Mouse (Mus musculus) thymus, adult 2 months (tissue): Measurements from ENCODE around the gene Luc7l. TPM values are rescaled to one million over a fixed set of nuclear protein-coding genes. Genes with fewer than 3 reads are reported as not detected.
A peak's percentile ranks its signal among the peaks of the same experiment; 100 is the strongest.

ENCODE experiments used
- DNase-seq: peaks from one replicate; pipeline ENCODE4 v3.0.0; 2021
- H3K27ac ChIP-seq: fragments of 200-500 bp; 2 replicates; pipeline ENCODE4 v1.5.1; 2012; ENCODE audit warnings: low read length, control low read depth; ENCODE audit not compliant: control insufficient read depth, insufficient read depth
- H3K27me3 ChIP-seq: fragments of 200-500 bp; 2 replicates; pipeline ENCODE4 v1.6.1; 2012; ENCODE audit warnings: mild to moderate bottlenecking, low read length, moderate library complexity, mixed read lengths; ENCODE audit not compliant: control insufficient read depth, insufficient read depth
- H3K36me3 ChIP-seq: fragments of 200-500 bp; 2 replicates; pipeline ENCODE4 v1.6.1; 2012; ENCODE audit warnings: mild to moderate bottlenecking, low read length, moderate library complexity; ENCODE audit not compliant: control insufficient read depth, insufficient read depth
- H3K4me1 ChIP-seq: fragments of 200-500 bp; replicated peaks from 2 replicates; pipeline ENCODE4 v1.6.1; 2012; ENCODE audit warnings: low read length; ENCODE audit not compliant: control insufficient read depth, insufficient read depth
- H3K4me3 ChIP-seq: fragments of 200-500 bp; 2 replicates; pipeline ENCODE4 v1.5.1; 2012; ENCODE audit warnings: mild to moderate bottlenecking, low read length, control low read depth, moderate library complexity; ENCODE audit not compliant: control insufficient read depth, insufficient read depth
- CTCF ChIP-seq: fragments of 200-500 bp; IDR thresholded peaks from 2 replicates; pipeline ENCODE4 v1.5.1; 2012; ENCODE audit warnings: mild to moderate bottlenecking, control low read depth, low read length, moderate library complexity, borderline replicate concordance; ENCODE audit not compliant: control insufficient read depth, poor library complexity, insufficient read depth; ENCODE audit errors: extremely low read depth
- POLR2A ChIP-seq: fragments of 200-500 bp; IDR thresholded peaks from 2 replicates; pipeline ENCODE4 v1.6.1; 2012; ENCODE audit warnings: mild to moderate bottlenecking, low read length, control low read depth, moderate library complexity; ENCODE audit not compliant: control insufficient read depth, poor library complexity, insufficient read depth; ENCODE audit errors: extremely low read depth
- WGBS: fragments of 180-500 bp; shearing (Covaris S2); methylation state at CpG from one replicate; pipeline ENCODE4 v1.1.7; 2018; 5-methylcytosine and 5-hydroxymethylcytosine counted together
- polyA plus RNA-seq: library from polyadenylated mRNA; depleted of rRNA; stranded (reverse); fragments of >200 nt; gene quantifications from 2 replicates; pipeline ENCODE4 v1.2.3, GENCODE M21; 2012

The Luc7l gene
- polyA plus RNA-seq, 1 experiment = 36.7 TPM

DNA sequence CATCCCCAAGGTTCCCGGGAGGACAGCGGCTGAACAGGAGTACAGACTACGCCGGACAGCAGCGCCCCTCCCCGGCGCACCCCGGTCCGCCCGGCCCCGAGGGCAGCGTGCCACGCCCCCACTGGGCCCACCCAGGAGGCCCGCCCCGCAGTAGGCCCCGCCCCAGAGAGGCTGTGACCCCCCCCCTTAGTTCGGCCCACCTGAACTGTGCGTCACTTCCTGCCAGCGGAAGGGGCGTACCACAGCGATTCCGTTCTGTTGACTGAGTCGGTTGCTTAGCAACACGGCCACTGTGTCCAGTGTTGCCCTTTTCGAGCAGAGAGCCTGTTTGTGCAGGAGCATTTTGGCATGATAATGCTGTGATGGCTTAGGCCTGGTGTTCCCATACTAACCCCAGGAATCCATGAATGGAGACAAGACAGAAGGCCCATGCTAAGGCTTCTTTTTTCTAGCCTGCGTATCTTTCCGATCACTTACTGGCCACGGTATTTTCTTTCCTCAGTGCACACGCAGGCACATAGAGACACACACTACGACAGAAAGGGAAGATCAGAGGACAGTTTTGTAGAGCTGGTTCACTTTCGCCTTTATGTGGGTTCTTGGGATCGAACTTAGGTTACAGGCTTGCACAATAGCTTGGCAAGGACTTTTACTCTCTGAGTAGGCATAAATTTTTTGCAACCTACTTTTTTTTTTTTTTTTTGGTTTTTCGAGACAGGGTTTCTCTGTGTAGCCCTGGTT lies 8.4 kb upstream of the Luc7l start, which contains the start of gene Fam234a:
Gene Fam234a (minus strand): TSS at position 142 of the 741 bp plus-strand sequence.
- H3K4me1 ChIP-seq = peaks cover 6% of the 10 kb centered on the region
- 5% methylated on average over 30 of the region's 33 CpGs for WGBS
- H3K27ac ChIP-seq = peak within 1 kb of the TSS; percentile 14; the same call in 1 of the 2 replicates
- peak within 1 kb of the TSS; percentile 63 for H3K4me3 ChIP-seq
- TF ChIP-seq POLR2A = 0 out of 2 replicates have a peak, but pooled peaks have one; percentile 2
- 0 out of 2 replicates have a peak, but pooled peaks have one; percentile 8 for TF ChIP-seq CTCF
- DNase-seq = peak; percentile 89
- no peaks in the 10 kb centered on the region for H3K36me3 ChIP-seq
- no peaks in the 10 kb centered on the region for H3K27me3 ChIP-seq

DNA sequence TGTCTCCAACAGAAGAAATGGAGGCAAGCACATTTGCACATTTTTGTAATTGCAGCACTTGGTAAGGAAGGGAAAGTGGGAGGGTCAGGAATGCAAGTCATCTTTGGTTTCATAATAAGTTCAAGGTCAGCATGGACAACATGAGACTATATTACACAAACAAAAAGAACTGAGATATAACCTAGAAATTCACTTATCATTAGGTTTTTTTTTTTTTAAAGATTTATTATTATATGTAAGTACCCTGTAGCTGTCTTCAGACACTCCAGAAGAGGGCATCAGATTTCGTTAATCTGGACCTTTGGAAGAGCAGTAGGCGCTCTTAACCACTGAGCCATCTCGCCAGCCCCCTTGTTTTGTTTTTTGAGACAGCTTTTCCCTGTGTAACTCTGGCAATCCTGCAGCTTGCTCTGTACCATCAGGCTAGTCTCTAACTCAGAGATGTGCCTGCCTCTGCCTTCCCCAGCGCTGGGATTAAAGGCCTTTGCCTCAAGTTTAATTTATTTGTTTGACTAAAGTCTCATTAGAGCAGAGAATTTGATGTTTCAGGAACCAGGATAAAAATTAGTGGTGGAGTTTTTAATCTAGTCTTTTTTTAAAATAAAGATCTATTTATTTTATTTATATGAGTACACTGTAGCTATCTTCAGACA lies 684 bp upstream of the Luc7l start:
- Histone ChIP-seq H3K36me3 (peaks cover 5% of the 10 kb centered on the region; the same call in 1 of the 2 replicates), H3K27ac (no peak overlapping the region), H3K27me3 (no peaks in the 10 kb centered on the region), H3K4me3 (no peak overlapping the region), H3K4me1 (no peaks in the 10 kb centered on the region)
- no peak for DNase-seq
- no peak for TF ChIP-seq CTCF
- no peak for TF ChIP-seq POLR2A
- 51% methylated on average over 4 of the region's 4 CpGs for WGBS

DNA sequence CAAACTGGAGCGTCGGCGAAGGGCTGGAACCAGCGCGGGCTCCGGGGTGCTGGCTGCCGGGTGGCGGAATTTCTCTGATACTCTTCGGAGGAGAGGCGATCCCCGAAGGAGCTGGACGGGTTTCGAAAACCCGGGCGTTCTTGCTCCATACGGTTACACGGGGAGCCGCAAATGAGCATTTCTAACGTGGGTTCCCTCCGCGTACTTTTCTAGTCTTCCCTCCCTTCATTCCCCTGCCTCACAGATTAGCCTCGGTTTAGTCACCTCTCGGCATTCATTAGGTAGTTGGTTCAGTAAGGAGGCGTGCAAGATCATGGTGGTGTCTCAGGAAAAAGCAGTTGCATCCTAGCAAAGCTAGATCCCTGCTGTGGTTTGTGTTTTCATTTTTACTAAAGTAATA lies 703 bp downstream of the Luc7l start:
- H3K36me3 ChIP-seq = peaks cover 15% of the 10 kb centered on the region
- H3K27ac ChIP-seq = 0 out of 2 replicates have a peak overlapping the region, but pooled peaks have one; percentile 10
- H3K27me3 ChIP-seq = no peaks in the 10 kb centered on the region
- peak overlapping the region; percentile 84 for H3K4me3 ChIP-seq
- H3K4me1 ChIP-seq = no peaks in the 10 kb centered on the region
- TF ChIP-seq POLR2A = no peak
- TF ChIP-seq CTCF = no peak
- WGBS = under 1% methylated on average over 24 of the region's 24 CpGs
- DNase-seq = no peak

DNA sequence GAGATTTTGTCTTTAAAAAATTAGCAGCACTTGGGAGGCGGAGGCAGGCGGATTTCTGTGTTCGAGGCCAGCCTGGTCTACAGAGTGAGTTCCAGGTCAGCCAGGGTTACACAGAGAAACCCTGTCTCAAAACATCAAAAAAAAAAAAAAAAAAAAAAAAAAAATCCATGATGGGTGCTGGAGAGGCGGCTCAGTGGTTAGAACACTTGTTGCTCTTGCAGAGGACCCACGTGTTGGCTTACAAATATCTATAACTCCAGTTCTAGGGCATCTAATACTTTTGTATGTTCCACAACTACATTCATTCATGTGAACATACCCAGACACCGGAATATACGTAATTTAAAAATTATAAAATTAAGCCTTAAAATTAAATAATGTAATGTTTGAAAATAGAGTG lies 2.6 kb downstream of the Luc7l start:
- H3K27ac ChIP-seq = no peak overlapping the region
- peaks cover 30% of the 10 kb centered on the region for H3K36me3 ChIP-seq
- H3K4me1 ChIP-seq = no peaks in the 10 kb centered on the region
- H3K4me3 ChIP-seq = no peak overlapping the region
- TF ChIP-seq POLR2A (no peak), CTCF (no peak)
- 95% methylated on average over 7 of the region's 7 CpGs for WGBS
- H3K27me3 ChIP-seq = no peaks in the 10 kb centered on the region
- DNase-seq = no peak

DNA sequence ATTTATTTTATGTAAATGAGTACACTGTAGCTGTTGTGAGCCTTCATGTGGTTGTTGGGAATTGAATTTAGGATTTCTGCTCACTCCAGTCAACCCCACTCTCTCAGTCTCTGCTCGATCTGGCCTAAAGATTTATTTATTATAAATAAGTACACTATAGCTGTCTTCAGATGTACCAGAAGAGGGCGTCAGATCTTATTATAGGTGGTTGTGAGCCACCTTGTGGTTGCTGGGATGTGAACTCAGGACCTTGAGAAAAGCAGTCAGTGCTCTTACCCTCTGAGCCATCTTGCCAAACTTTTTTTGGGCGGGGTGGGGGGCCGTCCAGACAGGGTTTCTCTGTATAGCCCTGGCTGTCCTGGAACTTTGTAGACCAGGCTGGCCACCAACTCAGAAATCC lies 9.1 kb downstream of the Luc7l start:
- DNase-seq = no peak
- no peak for TF ChIP-seq POLR2A
- TF ChIP-seq CTCF = no peak
- Histone ChIP-seq H3K27ac (no peak overlapping the region), H3K36me3 (peaks cover 69% of the 10 kb centered on the region), H3K4me3 (no peak overlapping the region), H3K4me1 (no peaks in the 10 kb centered on the region), H3K27me3 (no peaks in the 10 kb centered on the region)
- WGBS = 88% methylated on average over 4 of the region's 4 CpGs

DNA sequence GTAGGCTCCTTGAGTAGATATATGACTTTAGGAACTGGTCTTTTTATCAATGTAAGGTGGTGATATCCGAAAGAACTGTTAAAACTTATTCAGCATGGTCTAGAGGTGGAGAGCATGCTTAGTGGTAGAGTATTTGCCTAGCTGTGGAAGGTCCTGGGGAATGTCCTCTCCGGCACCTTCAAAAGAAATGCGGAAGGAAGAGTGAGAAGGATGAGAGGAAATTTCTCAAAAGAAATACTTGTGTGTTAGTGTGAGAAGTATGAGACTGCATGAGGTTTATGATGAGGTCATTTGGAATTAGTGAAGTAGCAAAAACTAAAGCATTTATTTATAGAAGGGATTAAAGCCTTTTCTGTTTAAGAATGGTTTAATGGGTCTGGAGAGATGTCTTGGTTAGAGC lies 9.7 kb downstream of the Luc7l start:
- WGBS = 97% methylated on average over 3 of the region's 3 CpGs

More for the DNA sequence above, 9.7 kb downstream of the Luc7l start:
- H3K4me1 ChIP-seq = no peaks in the 10 kb centered on the region
- H3K36me3 ChIP-seq = peaks cover 69% of the 10 kb centered on the region
- no peak for DNase-seq
- no peaks in the 10 kb centered on the region for H3K27me3 ChIP-seq
- no peak overlapping the region for H3K4me3 ChIP-seq
- TF ChIP-seq CTCF = no peak
- H3K27ac ChIP-seq = no peak overlapping the region
